Mouse (Mus musculus): ENCODE results near the gene Ppl. TPM values are rescaled to one million over a fixed set of nuclear protein-coding genes. Genes with fewer than 3 reads are reported as not detected.

The Ppl gene
- polyA plus RNA-seq, 1 experiment from 2014 or later: 0.12 TPM

DNA sequence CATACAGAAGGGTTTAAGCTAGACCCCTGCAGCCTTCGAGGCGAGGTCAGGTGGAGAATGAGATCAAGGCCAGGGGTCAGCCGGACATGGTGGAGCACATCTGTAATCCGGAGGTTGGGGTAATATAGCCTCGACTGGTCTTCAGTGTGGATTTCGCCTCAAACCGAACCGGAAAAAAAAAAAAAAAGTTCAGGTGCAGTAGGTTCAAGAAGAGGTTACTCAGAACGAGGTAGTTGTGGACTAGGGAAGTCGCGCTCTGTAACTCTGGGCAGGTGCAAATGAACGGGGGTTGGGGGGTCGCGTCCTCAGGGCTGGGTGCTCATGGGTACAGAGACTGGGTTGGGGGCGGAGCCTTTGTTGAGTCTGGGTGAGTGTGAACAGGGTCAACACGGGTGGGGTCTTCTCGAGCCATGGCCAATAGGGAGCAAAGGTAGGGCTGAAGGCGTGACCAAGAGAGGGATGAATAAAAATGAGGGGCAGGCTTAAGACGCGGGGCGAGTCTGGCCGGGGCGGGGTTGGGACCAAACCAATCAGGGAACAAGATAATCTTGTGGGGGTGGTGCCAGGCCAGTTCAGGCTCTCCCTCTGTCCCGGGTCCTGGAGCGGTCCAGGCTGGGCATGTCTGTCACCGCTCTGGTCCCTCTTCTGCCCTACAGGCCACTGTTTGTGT, 14.3 kb upstream of the Ppl start:
- no peaks in the 10 kb centered on the region for H3K9me3 ChIP-seq
- no peaks in the 10 kb centered on the region for H3K36me3 ChIP-seq
- H3K27me3 ChIP-seq: peaks cover 27% of the 10 kb centered on the region
- 2% methylated on average over 26 of the region's 26 CpGs for WGBS
- ATAC-seq: peak; percentile 91
- peak overlapping the region; percentile 60 for H3K4me2 ChIP-seq (replicated peaks)
- peak overlapping the region; percentile 38 for H3K4me3 ChIP-seq (replicated peaks)
- H3K27ac ChIP-seq: no peak overlapping the region
- H3K9ac ChIP-seq (replicated peaks): peak overlapping the region; percentile 37
- peaks cover 16% of the 10 kb centered on the region for H3K4me1 ChIP-seq (replicated peaks)

DNA sequence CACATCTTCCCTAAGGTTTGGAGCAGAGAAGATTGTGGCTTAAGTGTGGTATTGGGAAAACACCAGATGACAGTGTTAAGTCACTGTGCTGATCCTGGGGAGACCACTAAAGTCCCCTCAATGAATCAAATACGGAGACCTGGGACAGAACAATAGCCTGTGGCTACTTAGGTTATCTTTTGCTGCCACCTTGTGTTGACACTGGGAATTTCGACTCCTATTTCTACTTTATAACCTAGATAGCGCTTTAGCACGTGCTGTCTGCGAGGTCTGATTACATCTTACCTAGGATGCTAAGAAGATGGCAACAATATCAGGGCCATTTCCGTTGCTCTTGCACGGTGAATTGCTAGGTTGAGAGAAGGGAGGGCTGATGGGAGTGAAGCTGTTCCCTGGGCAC, 13.3 kb upstream of the Ppl start:
- peak; percentile 55 for ATAC-seq
- no peak overlapping the region for H3K4me3 ChIP-seq (replicated peaks)
- WGBS: under 1% methylated on average over 7 of the region's 7 CpGs

DNA sequence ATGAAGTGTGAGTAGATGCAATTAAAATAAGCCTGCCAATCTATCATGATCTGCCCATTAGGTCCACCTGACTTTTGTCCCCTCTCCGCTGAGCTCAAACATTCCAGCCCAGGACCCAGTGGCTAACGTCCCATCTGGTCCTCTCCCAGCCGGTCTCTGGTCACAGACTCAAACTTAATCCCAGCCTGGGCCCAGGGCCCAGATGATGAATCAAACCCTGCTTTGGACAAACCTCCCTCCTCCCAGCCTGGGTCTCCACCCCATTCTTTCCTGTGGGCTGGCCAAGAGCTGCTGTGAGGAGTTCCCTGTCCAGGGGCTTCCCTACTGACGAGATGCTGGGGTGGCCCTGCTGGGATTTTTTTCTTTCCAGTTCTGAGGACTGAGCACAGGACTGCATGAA, 7.5 kb upstream of the Ppl start:
- Histone ChIP-seq H3K36me3 (no peaks in the 10 kb centered on the region), H3K27ac (no peak overlapping the region), H3K9me3 (no peaks in the 10 kb centered on the region), H3K9ac (replicated peaks) (no peak overlapping the region), H3K27me3 (peaks cover 6% of the 10 kb centered on the region), H3K4me2 (replicated peaks) (no peak overlapping the region), H3K4me1 (replicated peaks) (no peaks in the 10 kb centered on the region), H3K4me3 (replicated peaks) (no peak overlapping the region)
- WGBS: 50% methylated on average over 4 of the region's 4 CpGs
- no peak for ATAC-seq

More for the DNA sequence above, 13.3 kb upstream of the Ppl start:
- H3K36me3 ChIP-seq: no peaks in the 10 kb centered on the region
- no peak overlapping the region for H3K9ac ChIP-seq (replicated peaks)
- no peak overlapping the region for H3K27ac ChIP-seq
- H3K4me1 ChIP-seq (replicated peaks): peaks cover 16% of the 10 kb centered on the region
- peaks cover 27% of the 10 kb centered on the region for H3K27me3 ChIP-seq
- no peaks in the 10 kb centered on the region for H3K9me3 ChIP-seq
- H3K4me2 ChIP-seq (replicated peaks): peak overlapping the region; percentile 60

DNA sequence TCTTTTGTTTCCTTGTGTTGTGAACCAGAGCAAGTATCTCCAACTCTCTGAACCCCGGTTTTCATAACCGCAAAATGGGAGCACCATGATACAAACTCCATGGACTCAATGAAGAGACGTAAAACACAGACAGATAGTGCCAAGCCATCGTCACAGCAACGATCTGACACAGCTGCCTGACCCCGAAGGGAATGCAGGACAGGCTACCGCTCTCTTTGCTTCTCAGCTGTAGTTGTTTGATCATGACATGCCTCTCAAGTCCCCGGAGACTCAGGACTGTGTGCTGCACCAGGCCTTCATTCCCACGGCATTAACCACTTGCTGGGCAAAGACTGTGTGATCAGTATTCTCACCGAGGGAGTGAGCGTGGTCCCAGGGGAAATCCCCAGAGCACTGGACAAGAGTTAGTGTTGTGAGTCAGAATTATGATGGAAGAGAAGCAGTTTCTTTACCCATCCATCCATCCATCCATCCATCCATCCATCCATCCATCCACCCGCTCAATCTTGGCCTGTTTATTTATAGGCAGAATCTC, 4.9 kb upstream of the Ppl start:
- Histone ChIP-seq H3K4me2 (replicated peaks) (no peak overlapping the region), H3K9me3 (no peaks in the 10 kb centered on the region), H3K27ac (no peak overlapping the region), H3K4me3 (replicated peaks) (no peak overlapping the region), H3K4me1 (replicated peaks) (peaks cover 6% of the 10 kb centered on the region), H3K36me3 (no peaks in the 10 kb centered on the region), H3K27me3 (peaks cover 31% of the 10 kb centered on the region), H3K9ac (replicated peaks) (no peak overlapping the region)
- ATAC-seq: no peak
- WGBS: 59% methylated on average over 12 of the region's 12 CpGs

DNA sequence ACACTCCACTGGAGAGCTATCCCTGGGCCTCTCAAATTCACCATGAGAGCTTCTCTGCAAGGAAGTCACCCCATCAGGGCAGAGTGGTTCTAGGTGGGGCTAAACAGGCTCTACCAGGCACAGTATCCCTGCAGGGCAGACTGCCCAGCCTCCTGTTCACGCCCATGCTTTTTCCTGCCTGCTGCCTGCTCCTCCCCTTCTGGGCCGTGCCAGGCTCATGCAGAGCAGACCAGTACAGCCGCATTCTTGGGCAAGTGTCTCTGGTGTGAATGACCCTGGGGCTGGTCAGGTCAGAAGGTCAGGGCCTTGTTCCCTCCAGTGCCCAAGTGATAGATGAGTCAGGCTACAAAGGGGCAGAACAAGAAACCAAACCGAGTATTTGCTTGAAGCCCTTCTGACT, 4.3 kb upstream of the Ppl start:
- 19% methylated on average over 4 of the region's 4 CpGs for WGBS
- Histone ChIP-seq H3K4me2 (replicated peaks) (no peak overlapping the region), H3K27ac (no peak overlapping the region), H3K9me3 (no peaks in the 10 kb centered on the region), H3K4me3 (replicated peaks) (no peak overlapping the region), H3K9ac (replicated peaks) (no peak overlapping the region), H3K36me3 (no peaks in the 10 kb centered on the region), H3K27me3 (peaks cover 37% of the 10 kb centered on the region), H3K4me1 (replicated peaks) (peaks cover 11% of the 10 kb centered on the region)
- ATAC-seq: peak; percentile 24; the same call in 1 of the 2 replicates

DNA sequence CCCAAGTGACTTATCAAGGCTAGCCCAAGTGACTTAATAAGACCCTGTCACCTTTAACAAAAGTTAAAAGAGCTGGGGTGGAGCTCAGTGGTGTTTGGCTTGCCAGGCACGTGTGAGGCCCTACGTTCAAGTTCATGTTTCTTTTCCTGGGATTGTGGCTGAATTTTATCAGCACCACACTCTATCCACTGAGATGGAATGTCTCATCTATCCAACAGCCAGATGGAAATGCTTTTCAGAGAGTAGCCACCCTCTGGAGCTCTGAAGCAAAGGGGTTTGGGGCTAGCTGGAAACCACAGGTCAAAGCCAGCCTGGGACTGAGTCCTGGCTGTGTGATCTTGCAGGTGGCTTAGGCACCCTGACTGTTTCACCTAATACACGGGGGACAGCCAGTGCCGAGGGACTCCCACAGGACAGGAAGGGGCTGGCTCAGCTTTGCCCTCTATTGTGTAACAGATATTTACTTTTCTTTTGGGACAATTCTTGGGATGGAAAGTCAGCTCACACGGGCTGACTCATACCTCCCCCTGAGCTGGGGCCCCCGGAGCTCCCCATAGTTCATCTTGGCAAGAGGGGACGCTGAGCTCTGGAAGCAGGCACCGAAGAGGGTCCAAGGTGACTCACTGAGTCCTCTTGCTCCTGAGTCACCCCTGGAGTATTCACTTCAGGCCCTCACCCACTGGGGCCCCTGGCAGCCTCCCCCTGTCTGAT, 3.5 kb upstream of the Ppl start:
- Histone ChIP-seq H3K27ac (no peak overlapping the region), H3K4me3 (replicated peaks) (no peak overlapping the region), H3K27me3 (peaks cover 45% of the 10 kb centered on the region), H3K36me3 (no peaks in the 10 kb centered on the region), H3K4me2 (replicated peaks) (no peak overlapping the region), H3K9me3 (no peaks in the 10 kb centered on the region), H3K4me1 (replicated peaks) (peaks cover 11% of the 10 kb centered on the region), H3K9ac (replicated peaks) (no peak overlapping the region)
- no peak for ATAC-seq
- 74% methylated on average over 8 of the region's 8 CpGs for WGBS

DNA sequence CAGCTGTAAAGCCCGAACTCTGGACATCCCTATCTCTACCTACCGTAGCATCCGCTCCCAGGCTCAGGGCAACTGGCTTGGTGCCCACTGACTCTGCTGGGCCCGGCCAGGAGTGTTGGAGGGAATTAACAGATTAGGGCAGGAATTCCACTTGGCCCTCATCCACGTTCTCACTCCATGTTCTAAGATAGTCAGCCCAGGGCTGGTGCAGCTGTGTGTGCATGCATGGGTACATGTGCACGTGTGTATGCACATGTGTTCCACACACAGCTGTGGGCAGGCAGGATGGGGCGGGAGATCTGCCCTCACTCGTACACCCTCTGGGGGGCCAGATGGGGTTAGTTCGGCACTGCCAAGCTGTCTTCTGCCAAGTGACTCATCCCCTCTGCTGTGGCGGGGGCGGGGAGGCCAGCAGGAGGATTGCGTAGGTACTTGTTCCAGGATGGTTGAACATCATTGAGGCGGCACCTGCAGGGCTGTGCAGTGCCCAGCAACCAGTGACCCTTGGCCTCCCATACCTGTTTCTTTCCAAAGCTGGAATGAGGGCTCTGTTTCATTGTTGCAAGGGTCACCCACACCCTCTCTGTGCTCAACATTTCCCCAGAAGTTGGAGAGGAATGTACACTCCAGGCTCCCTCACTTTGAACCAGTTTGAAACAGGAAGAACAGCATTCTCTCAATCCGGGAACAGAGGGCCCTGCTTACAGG, 2.6 kb upstream of the Ppl start:
- H3K36me3 ChIP-seq: no peaks in the 10 kb centered on the region
- H3K9ac ChIP-seq (replicated peaks): no peak overlapping the region
- peaks cover 54% of the 10 kb centered on the region for H3K27me3 ChIP-seq
- WGBS: 81% methylated on average over 14 of the region's 14 CpGs
- peaks cover 11% of the 10 kb centered on the region for H3K4me1 ChIP-seq (replicated peaks)
- no peak overlapping the region for H3K4me2 ChIP-seq (replicated peaks)
- H3K27ac ChIP-seq: no peak overlapping the region
- no peaks in the 10 kb centered on the region for H3K9me3 ChIP-seq
- H3K4me3 ChIP-seq (replicated peaks): no peak overlapping the region
- no peak for ATAC-seq

DNA sequence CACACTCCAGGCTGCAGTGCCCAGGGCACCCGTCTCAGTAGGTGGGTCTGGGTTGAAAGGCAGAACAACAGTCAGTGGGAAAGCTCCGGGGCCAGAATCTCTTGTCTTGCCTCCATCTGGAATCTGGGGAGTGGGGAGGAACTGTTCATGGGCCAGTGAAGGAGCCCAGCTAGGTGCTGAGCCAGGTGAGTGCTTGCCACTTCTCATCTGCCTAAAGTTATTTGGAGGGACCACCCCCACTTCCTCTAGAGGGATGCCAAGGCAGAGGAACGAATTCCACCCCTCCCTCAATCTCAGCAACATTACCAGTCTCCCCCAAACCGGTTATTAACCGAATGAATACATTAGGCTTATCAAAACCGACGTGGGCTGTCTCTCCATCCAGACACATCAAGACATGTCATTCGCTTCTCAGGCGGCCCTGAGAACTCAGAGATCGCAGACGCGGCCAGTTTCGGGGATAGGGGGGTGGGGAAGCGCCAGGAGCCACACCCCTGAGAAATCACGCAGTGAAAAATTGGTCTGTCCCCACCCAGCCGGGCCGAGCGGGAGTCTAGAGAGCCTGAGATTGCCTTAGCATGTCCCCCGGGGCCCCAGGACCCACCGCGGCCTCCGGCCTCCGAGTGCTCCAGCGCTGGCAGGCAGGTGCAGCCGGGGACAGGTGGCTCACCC, 834 bp downstream of the Ppl start:
- Histone ChIP-seq H3K4me1 (replicated peaks) (peaks cover 11% of the 10 kb centered on the region), H3K36me3 (no peaks in the 10 kb centered on the region), H3K27me3 (peaks cover 69% of the 10 kb centered on the region), H3K9me3 (no peaks in the 10 kb centered on the region), H3K4me3 (replicated peaks) (peak overlapping the region; percentile 33; the same call in 1 of the 2 replicates), H3K27ac (no peak overlapping the region), H3K9ac (replicated peaks) (no peak overlapping the region), H3K4me2 (replicated peaks) (peak overlapping the region; percentile 52; the same call in 1 of the 2 replicates)
- 3% methylated on average over 25 of the region's 25 CpGs for WGBS
- no peak for ATAC-seq

DNA sequence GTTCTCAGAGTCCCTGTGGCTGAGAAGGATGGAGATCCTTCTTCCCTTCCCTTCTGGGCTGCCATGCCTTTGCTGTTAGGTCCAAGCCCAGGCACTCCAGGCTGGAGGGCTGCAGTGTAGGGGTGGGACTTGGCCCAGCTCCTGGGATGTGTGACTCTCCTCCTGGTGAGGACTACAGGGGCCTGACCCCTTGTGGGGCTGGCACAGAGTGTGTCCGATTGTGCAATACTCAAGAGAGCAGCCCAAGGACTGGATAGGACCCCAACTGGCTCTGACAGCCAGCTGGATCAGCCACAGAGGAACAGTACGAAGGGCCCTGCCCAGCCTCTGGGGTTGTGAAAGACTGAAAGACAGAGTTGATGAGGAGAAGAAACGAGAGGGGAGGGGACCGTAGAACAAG, 1.5 kb downstream of the Ppl start:
- 9% methylated on average over 4 of the region's 4 CpGs for WGBS
- no peaks in the 10 kb centered on the region for H3K9me3 ChIP-seq
- peaks cover 69% of the 10 kb centered on the region for H3K27me3 ChIP-seq
- peaks cover 11% of the 10 kb centered on the region for H3K4me1 ChIP-seq (replicated peaks)
- H3K4me2 ChIP-seq (replicated peaks): no peak overlapping the region
- no peaks in the 10 kb centered on the region for H3K36me3 ChIP-seq
- no peak overlapping the region for H3K4me3 ChIP-seq (replicated peaks)
- no peak overlapping the region for H3K9ac ChIP-seq (replicated peaks)
- no peak overlapping the region for H3K27ac ChIP-seq
- ATAC-seq: no peak; the same call in 1 of the 2 replicates

DNA sequence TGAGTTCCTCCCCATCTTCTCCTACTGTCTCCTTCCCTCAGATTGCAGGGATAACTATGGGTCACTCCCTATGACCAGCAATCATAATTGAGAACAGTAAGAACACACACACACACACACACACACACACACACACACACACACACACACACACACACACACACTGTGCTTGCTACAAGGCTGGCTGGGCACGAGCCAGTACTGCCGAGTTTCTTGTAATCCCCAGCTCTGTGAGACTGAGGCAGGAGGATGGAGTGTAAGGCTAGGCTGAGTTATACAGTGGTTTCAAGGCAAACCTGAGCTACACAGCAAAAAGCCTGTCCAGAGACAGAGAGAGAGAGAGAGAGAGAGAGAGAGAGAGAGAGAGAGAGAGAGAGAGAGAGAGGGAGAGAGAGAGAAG, 2.0 kb downstream of the Ppl start:
- no peak overlapping the region for H3K27ac ChIP-seq
- H3K27me3 ChIP-seq: peaks cover 66% of the 10 kb centered on the region
- H3K4me1 ChIP-seq (replicated peaks): peaks cover 11% of the 10 kb centered on the region
- whole genome bisulfite sequencing: 27% methylated on average over 2 of the region's 2 CpGs
- H3K9ac ChIP-seq (replicated peaks): no peak overlapping the region
- H3K4me2 ChIP-seq (replicated peaks): no peak overlapping the region
- H3K9me3 ChIP-seq: no peaks in the 10 kb centered on the region
- no peak for ATAC-seq
- no peaks in the 10 kb centered on the region for H3K36me3 ChIP-seq
- no peak overlapping the region for H3K4me3 ChIP-seq (replicated peaks)

DNA sequence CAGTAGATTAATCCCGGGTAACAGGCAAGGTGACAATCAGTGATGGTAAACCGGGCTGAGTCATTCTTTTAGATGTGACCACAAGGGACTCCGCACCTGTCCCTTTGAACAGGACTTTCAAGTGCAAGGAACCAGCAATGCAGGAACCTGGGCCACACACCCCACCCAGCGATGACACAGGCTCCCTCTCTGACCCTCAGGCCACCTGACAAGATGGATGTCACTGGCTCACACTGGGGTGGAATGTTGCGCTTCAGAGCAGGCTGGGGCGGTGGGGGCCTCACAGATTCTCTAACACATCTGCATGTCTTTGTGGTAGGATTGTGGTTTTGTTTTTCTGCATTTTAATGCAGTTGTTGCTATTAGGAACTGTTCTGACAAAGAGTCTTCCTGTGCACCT, 8.7 kb downstream of the Ppl start:
- 86% methylated on average over 6 of the region's 6 CpGs for WGBS
- no peak for ATAC-seq
- H3K27ac ChIP-seq: no peak overlapping the region
- H3K4me2 ChIP-seq (replicated peaks): no peak overlapping the region
- no peaks in the 10 kb centered on the region for H3K9me3 ChIP-seq
- H3K9ac ChIP-seq (replicated peaks): no peak overlapping the region
- no peaks in the 10 kb centered on the region for H3K36me3 ChIP-seq
- no peaks in the 10 kb centered on the region for H3K4me1 ChIP-seq (replicated peaks)
- H3K27me3 ChIP-seq: peaks cover 2% of the 10 kb centered on the region
- H3K4me3 ChIP-seq (replicated peaks): no peak overlapping the region

Measured in midbrain, embryonic 13.5 days (tissue).